Mouse (Mus musculus): ENCODE measurements at regions not wholly inside any gene's neighbourhood (a gene's known extent, or its start where the extent isn't known, plus 50 kb on each side); places are given as distances from the start of the nearest gene placed in this dataset.

DNA sequence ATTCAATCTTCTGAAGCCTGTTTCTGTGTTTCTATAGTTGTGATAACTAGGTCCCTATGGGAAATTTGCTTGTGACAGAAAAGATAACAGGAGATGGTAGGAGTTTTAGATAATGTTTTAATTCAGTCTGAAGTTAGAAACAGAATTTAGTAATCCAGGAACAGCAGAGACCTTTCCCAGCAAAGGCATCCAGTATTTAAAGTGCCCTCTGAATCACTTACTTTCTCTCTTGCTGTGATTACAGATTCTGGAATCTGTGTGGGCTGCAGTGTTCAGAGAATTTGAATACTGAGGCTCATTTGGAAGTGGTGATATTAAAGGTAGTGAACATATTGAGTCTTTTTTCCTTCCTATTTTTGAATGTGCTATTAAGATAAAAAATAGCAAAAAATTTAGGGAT is 154.6 kb downstream of the Gm11077 start:
- Histone ChIP-seq H3K36me3 (ENCODE audit: insufficient read depth) (no peaks in the 10 kb centered on the region), H3K4me1 (ENCODE audit: insufficient read depth) (no peaks in the 10 kb centered on the region), H3K9me3 (ENCODE audit: low read length) (no peaks in the 10 kb centered on the region), H3K4me3 (ENCODE audit: low read depth, low read length) (no peak overlapping the region), H3K4me2 (ENCODE audit: low read depth) (no peak overlapping the region), H3K9ac (no peak overlapping the region), H3K27ac (ENCODE audit: low read depth, low read length) (no peak overlapping the region), H3K27me3 (ENCODE audit: insufficient read depth, low read length) (no peaks in the 10 kb centered on the region)
- no peak for DNase-seq
- no peak for ATAC-seq
- TF ChIP-seq CTCF (IDR thresholded peaks at IDR 0.05; ENCODE audit: low read depth): no peak

- Histone ChIP-seq H3K9me3 (ENCODE audit: low read length) (no peaks in the 10 kb centered on the region), H3K27me3 (ENCODE audit: insufficient read depth, low read length) (no peaks in the 10 kb centered on the region), H3K4me3 (ENCODE audit: low read depth, low read length) (no peak overlapping the region), H3K4me2 (ENCODE audit: low read depth) (no peak overlapping the region), H3K4me1 (ENCODE audit: insufficient read depth) (no peaks in the 10 kb centered on the region), H3K36me3 (ENCODE audit: insufficient read depth) (no peaks in the 10 kb centered on the region), H3K9ac (no peak overlapping the region), H3K27ac (ENCODE audit: low read depth, low read length) (no peak overlapping the region)
- no peak for TF ChIP-seq CTCF (IDR thresholded peaks at IDR 0.05; ENCODE audit: low read depth)
- ATAC-seq (no peak), DNase-seq (no peak)
- WGBS: 60% methylated on average over 11 of the region's 11 CpGs
Observed at GRCm38 (mm10) chr6:140888610-140889009, 159.5 kb downstream of the Gm11077 start.

DNA sequence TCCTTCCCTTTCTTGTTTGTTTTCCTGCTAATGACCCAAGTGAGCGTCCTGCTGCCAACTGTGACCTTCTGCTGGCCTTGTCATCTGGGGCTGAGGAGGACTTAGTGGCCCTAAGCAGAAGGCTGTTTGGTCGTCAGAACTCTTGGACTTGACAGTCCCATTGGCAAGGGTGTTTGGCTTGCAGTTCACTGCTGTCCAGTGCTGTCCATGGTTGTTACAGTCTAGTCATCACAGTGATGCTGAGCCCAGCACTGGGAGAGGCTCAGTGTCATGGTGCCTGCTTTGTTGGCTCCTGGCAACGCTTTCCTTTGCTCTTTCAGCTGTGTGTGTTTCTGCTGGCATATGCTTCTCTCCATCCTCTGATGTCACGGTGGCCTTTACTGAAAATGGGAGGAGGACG is 161.0 kb downstream of the Gm11077 start:
- H3K9ac ChIP-seq: no peak overlapping the region
- 59% methylated on average over 5 of the region's 5 CpGs for WGBS
- no peak for TF ChIP-seq CTCF (IDR thresholded peaks at IDR 0.05; ENCODE audit: low read depth)
- H3K4me3 ChIP-seq (ENCODE audit: low read depth, low read length): no peak overlapping the region
- no peak overlapping the region for H3K27ac ChIP-seq (ENCODE audit: low read depth, low read length)
- H3K27me3 ChIP-seq (ENCODE audit: insufficient read depth, low read length): no peaks in the 10 kb centered on the region
- H3K9me3 ChIP-seq (ENCODE audit: low read length): no peaks in the 10 kb centered on the region
- DNase-seq: no peak
- no peak for ATAC-seq
- no peak overlapping the region for H3K4me2 ChIP-seq (ENCODE audit: low read depth)
- no peaks in the 10 kb centered on the region for H3K36me3 ChIP-seq (ENCODE audit: insufficient read depth)
- H3K4me1 ChIP-seq (ENCODE audit: insufficient read depth): no peaks in the 10 kb centered on the region

- TF ChIP-seq CTCF (IDR thresholded peaks at IDR 0.05; ENCODE audit: low read depth): no peak
- Histone ChIP-seq H3K9ac (no peak overlapping the region), H3K4me3 (ENCODE audit: low read depth, low read length) (no peak overlapping the region), H3K27me3 (ENCODE audit: insufficient read depth, low read length) (no peaks in the 10 kb centered on the region), H3K36me3 (ENCODE audit: insufficient read depth) (no peaks in the 10 kb centered on the region), H3K4me1 (ENCODE audit: insufficient read depth) (no peaks in the 10 kb centered on the region), H3K4me2 (ENCODE audit: low read depth) (no peak overlapping the region), H3K9me3 (ENCODE audit: low read length) (no peaks in the 10 kb centered on the region), H3K27ac (ENCODE audit: low read depth, low read length) (no peak overlapping the region)
- no peak for DNase-seq
- no peak for ATAC-seq
- WGBS: 67% methylated on average over 2 of the region's 2 CpGs
Observed at GRCm38 (mm10) chr6:140890591-140890990, 161.5 kb downstream of the Gm11077 start.

- 49% methylated on average over 11 of the region's 11 CpGs for WGBS
- TF ChIP-seq CTCF (IDR thresholded peaks at IDR 0.05; ENCODE audit: low read depth): no peak
- no peak overlapping the region for H3K9ac ChIP-seq
- ATAC-seq (no peak), DNase-seq (no peak)
- no peak overlapping the region for H3K4me3 ChIP-seq (ENCODE audit: low read depth, low read length)
- no peaks in the 10 kb centered on the region for H3K9me3 ChIP-seq (ENCODE audit: low read length)
- no peak overlapping the region for H3K4me2 ChIP-seq (ENCODE audit: low read depth)
- no peak overlapping the region for H3K27ac ChIP-seq (ENCODE audit: low read depth, low read length)
- no peaks in the 10 kb centered on the region for H3K36me3 ChIP-seq (ENCODE audit: insufficient read depth)
- no peaks in the 10 kb centered on the region for H3K27me3 ChIP-seq (ENCODE audit: insufficient read depth, low read length)
- H3K4me1 ChIP-seq (ENCODE audit: insufficient read depth): no peaks in the 10 kb centered on the region
Observed at GRCm38 (mm10) chr6:140894467-140894866, 165.4 kb downstream of the Gm11077 start.

GRCm38 (mm10) chr6:140895441-140895840 is 166.4 kb downstream of the Gm11077 start:
- DNase-seq: no peak
- no peak for TF ChIP-seq CTCF (IDR thresholded peaks at IDR 0.05; ENCODE audit: low read depth)
- no peaks in the 10 kb centered on the region for H3K36me3 ChIP-seq (ENCODE audit: insufficient read depth)
- H3K27ac ChIP-seq (ENCODE audit: low read depth, low read length): no peak overlapping the region
- H3K4me3 ChIP-seq (ENCODE audit: low read depth, low read length): no peak overlapping the region
- WGBS: 79% methylated on average over 2 of the region's 2 CpGs
- no peak overlapping the region for H3K9ac ChIP-seq
- no peak overlapping the region for H3K4me2 ChIP-seq (ENCODE audit: low read depth)
- no peaks in the 10 kb centered on the region for H3K9me3 ChIP-seq (ENCODE audit: low read length)
- no peaks in the 10 kb centered on the region for H3K4me1 ChIP-seq (ENCODE audit: insufficient read depth)
- H3K27me3 ChIP-seq (ENCODE audit: insufficient read depth, low read length): no peaks in the 10 kb centered on the region
- ATAC-seq: no peak

DNA sequence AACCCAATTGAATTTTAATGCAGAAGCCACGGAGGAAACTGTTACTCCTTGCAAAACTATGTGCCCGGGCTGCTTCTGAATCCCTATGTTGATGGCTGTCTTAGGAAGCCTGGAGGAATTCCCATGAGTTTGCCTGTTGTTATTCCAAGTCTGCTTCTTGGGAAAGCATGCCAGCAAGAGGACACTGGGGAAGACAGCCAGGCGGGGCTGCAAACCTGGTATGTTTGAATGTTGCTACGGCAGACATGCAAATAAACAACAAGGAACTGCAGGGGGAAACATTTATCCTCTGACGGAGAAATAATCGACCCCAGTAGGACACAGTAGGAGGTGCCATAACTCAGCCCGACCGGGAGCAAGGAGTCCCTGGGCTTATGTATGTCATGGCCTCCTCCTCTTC is 168.0 kb downstream of the Gm11077 start:
- no peak overlapping the region for H3K4me2 ChIP-seq (ENCODE audit: low read depth)
- H3K9me3 ChIP-seq (ENCODE audit: low read length): no peaks in the 10 kb centered on the region
- ATAC-seq (no peak), DNase-seq (no peak)
- H3K4me3 ChIP-seq (ENCODE audit: low read depth, low read length): no peak overlapping the region
- no peak for TF ChIP-seq CTCF (IDR thresholded peaks at IDR 0.05; ENCODE audit: low read depth)
- no peak overlapping the region for H3K9ac ChIP-seq
- H3K36me3 ChIP-seq (ENCODE audit: insufficient read depth): no peaks in the 10 kb centered on the region
- 40% methylated on average over 8 of the region's 8 CpGs for WGBS
- no peaks in the 10 kb centered on the region for H3K27me3 ChIP-seq (ENCODE audit: insufficient read depth, low read length)
- no peaks in the 10 kb centered on the region for H3K4me1 ChIP-seq (ENCODE audit: insufficient read depth)
- H3K27ac ChIP-seq (ENCODE audit: low read depth, low read length): no peak overlapping the region
